Mouse (Mus musculus) ES-CJ7 (cell line): ENCODE results near the gene Ccdc105.

ENCODE experiments used
- DNase-seq: peaks from one replicate; pipeline ENCODE4 v3.0.0; 2011; ENCODE audit warnings: low read depth, low spot score

Ccdc105 gene

GRCm38 (mm10) chr10:78752452-78753191, at the start of gene Ccdc105:
Gene Ccdc105 (minus strand): TSS chr10:78753065.
- DNase-seq, result peak; percentile 84

- peak; percentile 43 for DNase-seq
These were observed 48.6 kb upstream of the Ccdc105 start for GRCm38 (mm10) chr10:78801449-78801848.

DNA sequence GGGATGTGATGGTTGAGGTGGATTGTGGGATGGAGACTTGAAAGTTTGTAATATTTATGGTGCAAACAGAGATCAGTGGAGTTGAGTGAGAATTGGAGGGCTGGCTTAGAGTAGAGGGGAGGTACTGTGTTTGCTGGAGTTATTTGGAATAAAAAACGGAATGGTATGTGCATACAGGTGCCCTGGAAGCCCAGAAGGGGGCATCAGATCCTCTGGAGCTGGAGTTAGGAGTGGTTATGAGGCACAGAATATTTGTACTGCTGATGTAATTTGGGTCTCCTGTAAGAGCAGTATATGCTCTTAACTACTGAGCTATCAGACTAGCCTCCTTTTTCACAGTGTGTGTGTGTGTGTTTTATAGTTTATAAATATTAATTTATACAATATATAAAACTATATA, 37.7 kb upstream of the Ccdc105 start:
- no peak for DNase-seq

DNA sequence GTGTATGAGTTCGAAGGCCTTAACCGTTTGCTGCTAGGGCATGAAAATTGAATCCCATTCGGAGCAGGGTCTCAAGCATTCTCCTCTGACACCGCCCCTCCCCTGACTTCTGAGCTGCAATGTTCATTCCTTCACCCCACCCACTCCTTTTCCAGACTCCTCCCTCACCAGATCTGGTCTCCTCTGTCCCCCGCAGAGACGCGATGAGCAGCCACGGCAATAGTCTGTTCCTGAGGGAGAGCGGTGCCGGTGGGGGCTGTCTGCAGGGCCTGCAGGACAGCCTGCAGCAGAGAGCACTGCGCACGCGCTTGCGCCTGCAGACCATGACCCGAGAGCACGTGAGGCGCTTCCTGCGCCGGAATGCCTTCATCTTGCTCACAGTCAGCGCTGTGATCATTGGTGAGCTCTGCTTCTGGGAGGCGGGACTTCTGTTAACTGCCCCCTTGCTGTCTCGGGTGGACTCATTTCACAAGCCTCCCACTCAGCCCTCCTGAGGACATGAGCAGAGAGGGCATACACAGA, 34.8 kb upstream of the Ccdc105 start:
- DNase-seq, result peak; percentile 80

DNA sequence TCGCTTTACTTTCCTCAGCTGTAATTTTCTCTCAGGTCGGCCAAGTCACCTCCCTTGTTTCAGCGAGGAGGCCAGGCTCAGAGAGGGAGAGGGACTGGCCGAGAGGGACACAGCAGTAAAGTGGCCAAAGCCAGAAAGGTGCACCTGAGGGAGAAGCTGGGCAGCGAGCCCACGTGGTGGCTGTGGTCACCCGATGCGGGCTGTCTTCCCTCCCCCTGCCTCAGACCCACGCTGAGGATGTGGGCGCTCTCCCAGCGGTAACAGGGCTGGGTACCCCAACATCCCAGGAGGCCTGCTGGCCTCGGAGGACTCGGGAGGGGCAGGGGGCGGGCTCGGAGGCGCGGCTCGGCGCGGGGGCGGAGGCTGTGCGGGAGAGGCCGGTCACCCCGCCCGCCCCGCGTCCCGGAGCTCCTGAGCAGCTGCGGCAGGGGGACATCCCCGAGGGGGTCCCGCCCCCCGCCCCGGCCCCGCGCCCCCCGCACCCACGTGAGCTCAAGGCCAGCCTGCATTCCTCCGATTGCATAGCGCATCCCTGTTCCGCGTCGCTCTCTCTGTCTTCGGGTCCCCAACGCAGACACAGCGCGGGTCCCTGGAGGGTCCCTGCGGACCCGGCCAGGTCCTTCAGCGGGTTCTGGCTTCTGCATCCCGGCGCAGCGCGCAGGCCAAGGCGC, 27.3 kb upstream of the Ccdc105 start, which contains the start of gene Slc1a6:
Gene Slc1a6, plus strand, starts transcription at position 516 of the 671 bp plus-strand sequence.
- DNase-seq, result no peak

- DNase-seq, result no peak
These were observed 26.7 kb upstream of the Ccdc105 start for GRCm38 (mm10) chr10:78779527-78779926.

DNA sequence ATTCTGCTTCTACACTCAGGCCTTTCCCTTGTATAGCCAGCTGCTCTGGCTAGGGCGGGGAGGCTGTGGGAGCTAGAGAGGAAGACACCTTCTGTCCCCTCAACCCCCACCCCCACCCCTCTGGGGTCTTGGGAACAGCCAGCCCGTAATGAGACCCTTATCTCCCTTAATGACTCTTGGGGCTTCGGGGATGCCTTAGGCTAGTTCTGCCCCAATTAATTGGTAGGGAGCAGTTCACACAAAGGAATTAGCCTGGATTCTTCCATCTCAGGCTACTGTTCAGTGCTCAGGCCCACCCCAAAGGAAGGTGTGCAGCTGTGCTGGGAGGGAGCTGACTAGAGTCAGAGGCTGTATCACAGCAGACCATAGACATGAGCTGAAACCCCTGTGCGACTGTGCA, 23.0 kb upstream of the Ccdc105 start:
- DNase-seq, result no peak

DNA sequence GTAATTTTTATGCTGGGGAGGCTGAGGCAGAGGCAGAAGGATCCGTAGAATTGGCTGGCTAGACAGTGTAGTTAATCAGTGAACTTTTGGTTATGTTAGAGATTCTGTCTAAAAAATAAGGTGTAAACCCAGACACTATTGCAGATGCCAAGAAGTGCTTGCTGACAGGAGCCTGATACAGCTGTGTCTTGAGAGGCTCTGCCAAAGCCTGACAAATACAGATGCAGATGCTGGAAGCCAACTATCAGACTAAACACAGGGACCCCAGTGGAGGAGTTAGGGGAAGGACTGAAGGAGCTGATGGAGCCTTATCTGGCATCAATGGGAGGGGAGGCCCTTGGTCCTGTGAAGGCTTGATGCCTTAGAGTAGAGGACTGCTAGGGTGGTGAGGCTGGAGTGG, 12.7 kb upstream of the Ccdc105 start:
- no peak for DNase-seq

DNA sequence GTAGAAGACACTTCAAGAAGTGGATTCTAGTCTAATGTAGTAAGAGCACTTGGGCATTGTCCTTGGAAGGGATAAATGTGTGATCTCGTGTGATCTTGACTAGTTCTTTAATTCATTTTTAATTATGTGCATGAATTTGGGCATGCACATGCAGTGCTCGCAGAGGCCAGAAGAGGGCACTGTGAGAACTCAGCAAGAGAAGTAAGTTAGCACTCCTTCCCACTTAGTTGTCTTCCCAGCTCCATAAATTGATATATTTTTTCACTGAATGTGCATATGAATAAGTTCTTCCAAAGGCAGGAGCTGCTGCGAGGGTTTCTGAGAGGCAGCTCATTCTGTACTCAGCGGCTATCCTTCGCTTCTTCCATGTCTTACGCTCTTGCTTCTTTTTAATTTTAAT, 3.2 kb upstream of the Ccdc105 start:
- DNase-seq, result peak; percentile 60

DNA sequence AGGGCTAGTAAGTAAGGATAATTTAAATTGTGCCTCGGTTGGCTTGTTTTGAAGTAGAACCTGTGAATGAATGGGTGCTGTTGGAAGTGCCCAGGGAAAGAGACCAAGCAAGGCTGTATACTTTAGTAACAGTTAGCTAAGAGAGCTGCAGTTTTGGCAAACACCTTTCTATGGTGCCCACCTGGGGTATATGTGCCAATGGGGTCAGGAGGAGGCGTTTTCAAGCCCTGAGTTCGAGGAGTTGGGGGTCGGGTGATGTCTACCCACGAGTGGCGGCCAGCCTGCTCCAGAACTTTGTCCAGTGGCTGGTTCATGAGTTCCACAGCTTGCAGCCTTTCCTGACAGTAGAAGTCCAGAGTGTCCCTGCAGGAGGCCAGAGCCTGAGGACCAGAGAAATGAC, 3.9 kb downstream of the Ccdc105 start:
- DNase-seq, result no peak

DNA sequence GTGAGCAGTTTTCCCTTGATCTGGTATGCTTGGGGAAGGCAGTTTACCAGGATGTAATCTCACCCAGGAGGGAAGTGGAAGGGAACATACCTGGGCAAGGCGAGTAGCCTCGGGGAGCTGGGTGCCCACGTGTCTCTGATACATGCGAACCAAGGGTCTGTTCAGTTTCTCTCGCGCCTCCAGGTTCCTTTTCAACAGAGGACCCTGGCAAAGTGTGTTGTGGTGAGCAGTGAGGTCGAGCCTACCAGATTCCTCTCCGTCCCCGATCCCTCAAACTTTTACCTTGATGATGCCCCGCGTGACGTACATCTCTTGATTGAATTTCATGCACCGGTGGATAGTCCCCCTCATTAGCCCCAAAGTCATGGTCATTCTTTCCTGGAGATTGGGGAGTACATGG, 4.7 kb downstream of the Ccdc105 start:
- DNase-seq, result no peak

GRCm38 (mm10) chr10:78747035-78747721, 5.7 kb downstream of the Ccdc105 start:
- peak; percentile 96 for DNase-seq

GRCm38 (mm10) chr10:78745453-78746232, 7.2 kb downstream of the Ccdc105 start:
- DNase-seq, result peak; percentile 86

- DNase-seq, result no peak
These were observed 9.1 kb downstream of the Ccdc105 start for GRCm38 (mm10) chr10:78743721-78744120.

- DNase-seq, result no peak
These were observed 13.0 kb downstream of the Ccdc105 start for GRCm38 (mm10) chr10:78739821-78740220.

- DNase-seq, result no peak
These were observed 25.0 kb downstream of the Ccdc105 start for GRCm38 (mm10) chr10:78727876-78728275.

GRCm38 (mm10) chr10:78727035-78727434, 25.8 kb downstream of the Ccdc105 start:
- DNase-seq, result no peak

GRCm38 (mm10) chr10:78723416-78723815, 29.4 kb downstream of the Ccdc105 start:
- no peak for DNase-seq

DNA sequence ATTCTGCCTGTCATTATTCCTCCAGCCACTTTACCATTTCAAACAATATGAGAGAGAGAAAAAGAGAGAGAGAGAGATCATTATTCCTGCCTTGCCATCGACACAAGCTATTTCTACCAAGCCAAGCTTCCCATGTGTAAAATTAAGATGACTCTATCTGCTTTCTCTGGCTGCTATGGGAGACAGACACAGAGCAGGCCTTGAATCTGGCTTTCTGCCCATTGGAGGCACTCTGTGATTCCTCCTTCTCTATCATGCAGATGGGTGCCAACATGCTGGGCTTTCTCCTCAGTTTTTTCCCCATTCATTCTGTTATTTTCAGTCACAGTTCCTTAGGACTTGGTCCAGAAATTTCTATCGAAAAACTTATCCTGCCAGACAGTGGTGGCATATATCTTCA, 30.2 kb downstream of the Ccdc105 start:
- DNase-seq, result no peak

DNA sequence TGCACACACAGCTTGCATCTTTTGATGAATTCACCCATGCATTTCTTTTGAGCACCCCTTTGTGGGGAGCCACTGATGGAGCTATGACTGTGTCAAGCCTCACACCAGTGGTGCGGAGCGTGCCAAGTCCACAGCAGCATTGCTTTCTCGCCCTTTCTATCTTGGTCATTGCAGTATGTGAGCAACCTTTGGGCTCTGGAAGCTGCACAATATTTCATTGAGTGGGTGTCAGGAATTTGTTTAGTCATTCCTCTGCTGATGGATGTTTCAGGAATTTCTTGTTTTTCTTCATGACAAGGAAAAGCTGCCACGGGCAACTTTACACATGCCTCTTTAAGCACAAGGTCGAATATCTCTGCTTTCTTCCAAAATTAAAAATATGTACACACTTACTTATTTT, 30.8 kb downstream of the Ccdc105 start:
- DNase-seq, result no peak

GRCm38 (mm10) chr10:78718056-78718455, 34.8 kb downstream of the Ccdc105 start, which contains the start of gene Casp14:
Gene Casp14 (minus strand): TSS chr10:78718294.
- DNase-seq, result peak; percentile 7
